Mouse (Mus musculus) MEL (cell line): Measurements from ENCODE around the gene Grb2.

Experiments
- CTCF ChIP-seq, 3 experiments: IDR thresholded peaks in 2 of 3; conservative IDR thresholded peaks in 1 of 3; 2 replicates each; pipeline ENCODE4 v1.5.1; 2011 to 2012; ENCODE audit warnings: low read length in 3 of 3, low read depth in 2 of 3, mild to moderate bottlenecking in 2 of 3, improper control_type of control experiment in 1 of 3, inconsistent platforms in 1 of 3, mixed read lengths in 1 of 3, moderate library complexity in 1 of 3; ENCODE audit not compliant: control insufficient read depth in 1 of 3, insufficient read depth in 1 of 3, poor library complexity in 1 of 3, severe bottlenecking in 1 of 3
- MAZ ChIP-seq: IDR thresholded peaks from 2 replicates; pipeline ENCODE4 v1.6.1; 2012; ENCODE audit warnings: low read depth, mild to moderate bottlenecking, inconsistent platforms, low read length, improper control_type of control experiment
- TAL1 ChIP-seq: IDR thresholded peaks from 2 replicates; pipeline ENCODE4 v1.6.1; 2012; ENCODE audit warnings: mild to moderate bottlenecking, inconsistent platforms, low read length, moderate library complexity, mixed read lengths
- ZMIZ1 ChIP-seq: IDR thresholded peaks from 2 replicates; pipeline ENCODE4 v1.6.1; 2012; ENCODE audit warnings: low read depth, mild to moderate bottlenecking, inconsistent platforms, low read length, improper control_type of control experiment, moderate library complexity
- ZNF384 ChIP-seq: IDR thresholded peaks from 2 replicates; pipeline ENCODE4 v1.6.1; 2012; ENCODE audit warnings: low read depth, mild to moderate bottlenecking, inconsistent platforms, low read length, improper control_type of control experiment

DNA sequence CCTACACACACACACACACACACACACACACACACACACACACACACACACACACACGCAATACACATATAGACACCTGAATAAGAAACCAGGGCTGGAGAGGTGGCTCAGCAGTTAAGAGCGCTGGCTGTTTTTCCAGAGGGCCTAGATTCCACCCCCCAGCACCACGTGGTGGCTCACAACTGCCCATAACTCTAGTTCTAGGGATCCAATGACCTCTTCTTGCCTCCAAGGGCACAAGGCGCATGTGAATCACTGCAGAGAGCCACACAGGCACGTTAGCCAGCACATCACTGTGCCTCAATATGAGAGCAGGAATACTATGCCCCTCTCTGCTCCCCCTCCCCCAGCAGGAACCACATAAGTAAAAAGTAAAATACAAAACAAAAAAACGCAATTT, 91.5 kb downstream of the Grb2 start:
- TF ChIP-seq ZMIZ1: no peak
- no peak for TF ChIP-seq TAL1
- no peak for TF ChIP-seq CTCF (IDR thresholded peaks at IDR 0.05 in 2 of 3, conservative IDR thresholded peaks at IDR 0.05 in 1 of 3; ENCODE audit: control insufficient read depth in 1 of 3, insufficient read depth in 1 of 3, low read depth in 2 of 3, low read length in 3 of 3, poor library complexity in 1 of 3, severe bottlenecking in 1 of 3)
- no peak for TF ChIP-seq MAZ
- no peak for TF ChIP-seq ZNF384
